Mouse (Mus musculus) lung, postnatal 0 days (tissue): Measurements from ENCODE around the gene Tox3.

Source experiments
- CTCF ChIP-seq: IDR thresholded peaks from 2 replicates; pipeline ENCODE4 v1.5.1; 2016; ENCODE audit warnings: antibody characterized with exemption, mild to moderate bottlenecking
- EP300 ChIP-seq: IDR thresholded peaks from 2 replicates; pipeline ENCODE4 v1.6.1; 2016; ENCODE audit warnings: antibody characterized with exemption, mild to moderate bottlenecking, control low read depth

DNA sequence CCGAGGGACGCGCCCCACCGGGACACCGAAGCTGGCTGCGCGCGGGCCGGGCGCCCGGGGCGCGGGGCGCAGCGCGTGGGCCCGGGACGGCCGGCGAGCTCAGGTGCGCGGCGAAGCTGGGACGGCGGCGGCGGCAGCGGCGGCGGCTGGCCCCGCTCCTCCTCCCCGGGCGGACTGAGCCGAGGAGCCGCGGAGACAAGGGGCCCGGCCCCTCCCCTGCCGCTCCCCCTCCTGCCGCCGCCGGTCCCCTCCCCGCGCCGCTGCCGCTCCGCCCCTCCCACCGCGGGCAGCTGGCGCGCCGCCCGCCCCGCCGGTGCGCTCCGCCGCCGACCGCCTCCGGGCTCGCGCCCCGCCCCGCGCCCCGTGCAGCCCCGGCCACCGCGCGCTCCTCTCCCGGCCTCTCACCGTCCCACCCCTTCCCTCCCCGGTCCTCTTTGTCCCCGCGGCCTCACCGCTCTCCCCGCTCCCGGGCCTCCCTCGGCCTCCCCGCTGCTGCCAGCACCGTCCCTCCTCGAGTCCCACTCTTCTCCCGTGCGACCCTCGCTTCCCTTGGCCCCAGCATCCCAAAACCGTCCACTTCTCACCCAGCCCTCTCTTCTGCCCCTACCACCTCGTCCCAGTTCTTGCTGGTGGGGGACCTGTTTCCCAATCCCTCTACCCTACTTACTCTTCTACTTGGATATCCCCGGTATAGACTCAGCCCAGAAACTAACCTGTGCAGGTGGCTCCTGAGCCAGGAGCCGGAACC, at the start of gene Tox3:
- TF ChIP-seq EP300 = no peak
- TF ChIP-seq CTCF = no peak
